Mouse (Mus musculus) c-Kit-positive CD71-positive TER-119-positive erythroid progenitor cells, embryonic 14.5 days (primary cell): ENCODE data around the gene Cmtm2b.
"Not testable (repeated sequence)": the region's sequence is repeated elsewhere in the genome, so short reads cannot be mapped to it uniquely, and the experiment has no call there.

ENCODE experiments used
- DNase-seq: peaks from one replicate; pipeline ENCODE4 v3.0.0-alpha.2; 2013; ENCODE audit warnings: low spot score

Gene Cmtm2b

DNA sequence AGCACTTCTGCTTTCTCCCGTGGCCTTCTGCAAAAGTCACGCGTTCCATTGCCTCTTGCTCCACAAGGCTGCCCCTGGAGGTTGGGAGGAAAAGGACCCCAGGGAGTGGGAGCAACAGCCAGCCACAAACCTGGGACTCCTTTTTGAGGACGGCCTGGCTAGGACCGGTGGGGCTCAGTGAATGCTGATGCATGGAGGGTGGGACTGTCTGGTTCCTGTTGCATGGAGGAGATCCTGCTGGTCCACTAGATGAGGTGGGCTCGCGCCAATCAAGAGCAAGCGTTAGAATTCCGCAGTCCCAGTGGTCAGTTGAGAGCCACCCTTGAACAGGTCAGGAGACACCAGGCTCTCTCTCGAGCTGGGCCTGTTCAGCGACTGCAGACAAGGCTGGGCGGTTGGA is at the start of gene Cmtm2b:
TSS of gene Cmtm2b (plus strand) at position 301 of the 400 bp plus-strand sequence.
- DNase-seq, result not testable (repeated sequence)

GRCm38 (mm10) chr8:104293081-104293480 is 28.9 kb upstream of the Cmtm2b start, which contains the start of gene Cmtm2a:
Gene Cmtm2a, minus strand, starts transcription at chr8:104293181.
- DNase-seq, result not testable (repeated sequence)

GRCm38 (mm10) chr8:104294396-104294795 is 27.6 kb upstream of the Cmtm2b start:
- DNase-seq, result no peak

GRCm38 (mm10) chr8:104301577-104301976 is 20.5 kb upstream of the Cmtm2b start:
- not testable (repeated sequence) for DNase-seq

GRCm38 (mm10) chr8:104302536-104302935 is 19.5 kb upstream of the Cmtm2b start:
- DNase-seq, result not testable (repeated sequence)

DNA sequence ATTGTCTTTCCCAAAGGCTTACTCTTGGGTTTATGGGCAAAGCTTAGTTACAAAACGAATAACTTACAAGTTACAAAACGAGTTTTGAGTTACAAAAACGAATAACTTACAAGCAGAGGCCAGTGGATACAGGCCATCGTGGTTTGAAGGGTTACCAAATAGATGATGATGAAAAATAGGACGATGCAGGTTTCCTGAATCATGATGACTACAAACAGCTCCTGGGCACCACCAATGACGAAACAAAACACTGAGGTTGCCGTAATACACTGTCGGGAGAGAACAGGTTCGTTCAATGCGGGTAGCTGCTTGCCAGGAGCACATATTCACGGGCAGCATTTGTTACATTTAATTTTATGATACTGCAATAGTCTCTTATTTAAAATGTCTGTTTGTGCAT is 17.1 kb upstream of the Cmtm2b start:
- no peak for DNase-seq

- DNase-seq, result not testable (repeated sequence)
Observed at GRCm38 (mm10) chr8:104308341-104308740, 13.7 kb upstream of the Cmtm2b start.

DNA sequence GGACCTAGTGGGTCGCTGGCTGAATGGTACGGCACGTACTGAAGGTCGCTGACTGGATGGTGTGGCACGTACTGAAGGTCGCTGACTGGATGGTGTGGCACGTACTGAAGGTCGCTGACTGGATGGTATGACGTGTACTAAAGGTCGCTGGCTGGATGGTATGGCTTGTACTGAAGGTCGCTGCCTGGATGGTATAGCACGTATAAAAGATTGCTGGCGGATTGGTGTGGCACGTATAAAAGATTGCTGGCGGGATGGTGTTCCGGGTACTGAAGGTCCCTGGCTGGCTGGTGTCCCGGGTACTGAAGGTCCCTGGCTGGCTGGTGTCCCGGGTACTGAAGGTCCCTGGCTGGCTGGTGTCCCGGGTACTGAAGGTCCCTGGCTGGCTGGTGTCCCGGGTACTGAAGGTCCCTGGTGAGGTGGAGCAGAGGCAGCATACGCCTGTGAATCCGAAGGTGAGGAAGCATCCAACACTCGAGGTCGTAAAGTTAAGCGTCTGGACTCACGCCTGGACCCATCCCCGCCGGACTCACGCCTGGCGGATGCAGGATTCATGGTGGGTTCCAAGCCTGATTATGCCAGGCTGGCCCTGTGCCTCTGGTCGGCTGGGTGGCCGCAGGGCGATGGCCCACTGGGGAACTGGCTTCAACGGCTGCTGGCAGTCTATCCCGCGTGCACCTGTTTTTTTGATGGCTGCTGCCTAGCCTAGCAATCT is 12.4 kb upstream of the Cmtm2b start, which contains the start of the genes Gm45711 and Cmtm1:
TSS of gene Gm45711 (minus strand) at position 641 of the 715 bp plus-strand sequence.
TSS of gene Cmtm1 (minus strand) at position 705 of the 715 bp plus-strand sequence.
- not testable (repeated sequence) for DNase-seq

- not testable (repeated sequence) for DNase-seq
Observed at GRCm38 (mm10) chr8:104312023-104312422, 10.0 kb upstream of the Cmtm2b start.

GRCm38 (mm10) chr8:104313311-104313710 is 8.7 kb upstream of the Cmtm2b start:
- DNase-seq, result no peak

DNA sequence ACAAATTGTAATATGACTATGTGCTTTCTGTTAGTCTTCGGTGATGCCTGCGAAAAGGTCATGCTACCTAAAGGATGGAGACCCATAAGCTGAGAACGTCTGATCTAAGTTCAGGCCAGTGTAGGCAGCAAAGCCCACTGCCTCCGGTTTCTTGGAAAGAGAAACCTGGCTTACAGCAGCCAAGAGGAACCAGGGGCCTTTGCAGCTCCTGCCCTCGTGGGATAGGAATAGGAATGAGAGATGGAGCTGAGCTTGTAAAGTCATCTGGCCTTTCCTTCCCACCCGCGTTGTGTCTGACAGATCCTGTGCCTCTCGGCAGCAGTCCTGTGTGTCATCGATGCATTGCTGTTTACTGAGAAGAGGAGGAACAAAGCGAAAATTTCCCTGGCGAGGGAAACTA is 763 bp upstream of the Cmtm2b start, which contains the start of gene Gm11020:
TSS of gene Gm11020 (plus strand) at position 301 of the 400 bp plus-strand sequence.
- not testable (repeated sequence) for DNase-seq

- DNase-seq, result no peak
Observed at GRCm38 (mm10) chr8:104332665-104333631, 10.9 kb downstream of the Cmtm2b start.

- DNase-seq, result no peak
Observed at GRCm38 (mm10) chr8:104333786-104334185, 11.8 kb downstream of the Cmtm2b start.

GRCm38 (mm10) chr8:104334196-104334595 is 12.2 kb downstream of the Cmtm2b start:
- DNase-seq, result no peak

- no peak for DNase-seq
Observed at GRCm38 (mm10) chr8:104336806-104337205, 14.8 kb downstream of the Cmtm2b start.

GRCm38 (mm10) chr8:104337890-104338289 is 15.9 kb downstream of the Cmtm2b start:
- DNase-seq, result no peak

DNA sequence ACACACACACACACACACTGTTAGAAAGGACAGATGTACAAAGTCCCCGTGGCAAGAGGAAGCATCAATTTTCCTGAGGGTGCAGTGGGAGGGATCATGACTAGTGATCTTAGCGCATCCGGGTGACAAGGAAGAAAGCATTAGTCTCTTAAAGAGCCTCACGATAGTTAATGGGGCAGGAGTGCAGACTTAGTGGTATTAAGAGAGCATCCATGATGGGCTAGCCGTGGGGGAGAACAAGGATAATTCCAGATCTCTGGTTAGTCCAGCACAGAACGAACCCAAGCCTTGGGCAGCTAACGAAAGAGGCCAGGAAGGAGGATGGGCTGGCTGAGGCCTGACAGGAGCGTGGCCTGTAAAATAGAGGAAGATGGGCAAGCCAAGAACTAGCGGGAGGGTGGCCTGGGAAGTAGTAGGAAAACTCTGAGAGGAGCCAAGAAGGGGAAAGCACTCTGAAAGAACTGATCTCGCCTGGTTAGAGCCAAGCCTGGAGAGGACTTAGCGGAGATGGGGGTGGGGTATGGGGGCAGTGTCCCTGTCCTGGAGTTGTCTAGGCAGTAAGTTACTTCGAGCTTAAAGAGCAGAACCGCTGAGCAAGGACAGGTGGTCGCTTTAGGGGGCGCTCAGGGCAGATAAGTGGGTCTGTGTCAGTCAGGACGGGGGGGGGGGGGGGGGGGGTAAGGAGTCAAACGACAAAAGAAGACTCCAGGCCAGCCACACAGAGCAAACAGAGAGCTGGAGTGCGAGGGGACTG is 17.4 kb downstream of the Cmtm2b start, which contains the start of gene Cmtm3:
TSS of gene Cmtm3 (plus strand) at position 182 of the 754 bp plus-strand sequence.
- DNase-seq, result no peak

DNA sequence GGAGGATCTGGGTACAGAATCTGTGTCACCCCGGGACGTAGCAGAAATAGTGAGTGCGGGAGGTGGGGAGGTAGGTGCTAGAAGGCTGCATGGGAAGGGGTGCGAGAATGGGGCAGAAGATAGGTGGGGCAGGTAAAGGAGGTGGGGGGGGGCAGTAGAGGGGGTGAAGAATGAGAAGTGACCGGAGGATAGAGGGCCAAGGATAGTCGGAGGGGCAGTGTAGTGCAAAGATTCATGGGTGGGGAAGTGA is 17.9 kb downstream of the Cmtm2b start:
- no peak for DNase-seq

GRCm38 (mm10) chr8:104340233-104341105 is 18.4 kb downstream of the Cmtm2b start:
- DNase-seq, result no peak

GRCm38 (mm10) chr8:104341106-104341561 is 19.1 kb downstream of the Cmtm2b start:
- no peak for DNase-seq

DNA sequence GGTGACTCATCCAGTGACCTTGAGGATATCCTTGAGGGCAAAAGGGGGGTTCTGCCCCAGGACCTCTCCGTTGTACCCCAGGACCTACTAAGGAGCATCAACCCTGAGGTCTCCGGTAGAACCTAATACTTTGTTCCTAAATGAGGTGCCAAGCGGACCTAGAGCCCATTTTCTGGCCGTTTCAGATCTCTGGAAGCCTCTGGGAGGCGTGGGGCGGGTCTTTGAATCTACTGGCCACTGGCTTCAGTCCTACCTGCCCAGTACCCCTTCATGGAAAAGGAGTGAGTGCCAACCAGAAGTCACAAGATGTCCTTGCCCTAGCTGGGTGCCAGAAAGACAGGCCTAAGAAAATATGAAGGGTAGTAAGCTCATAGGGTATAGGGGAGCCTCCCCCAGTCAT is 19.6 kb downstream of the Cmtm2b start:
- no peak for DNase-seq
